Mouse (Mus musculus): ENCODE results near the gene Dhx33. TPM values are rescaled to one million over a fixed set of nuclear protein-coding genes. Genes with fewer than 3 reads are reported as not detected.

The Dhx33 gene
- polyA plus RNA-seq, 1 experiment, result 9.2 TPM

DNA sequence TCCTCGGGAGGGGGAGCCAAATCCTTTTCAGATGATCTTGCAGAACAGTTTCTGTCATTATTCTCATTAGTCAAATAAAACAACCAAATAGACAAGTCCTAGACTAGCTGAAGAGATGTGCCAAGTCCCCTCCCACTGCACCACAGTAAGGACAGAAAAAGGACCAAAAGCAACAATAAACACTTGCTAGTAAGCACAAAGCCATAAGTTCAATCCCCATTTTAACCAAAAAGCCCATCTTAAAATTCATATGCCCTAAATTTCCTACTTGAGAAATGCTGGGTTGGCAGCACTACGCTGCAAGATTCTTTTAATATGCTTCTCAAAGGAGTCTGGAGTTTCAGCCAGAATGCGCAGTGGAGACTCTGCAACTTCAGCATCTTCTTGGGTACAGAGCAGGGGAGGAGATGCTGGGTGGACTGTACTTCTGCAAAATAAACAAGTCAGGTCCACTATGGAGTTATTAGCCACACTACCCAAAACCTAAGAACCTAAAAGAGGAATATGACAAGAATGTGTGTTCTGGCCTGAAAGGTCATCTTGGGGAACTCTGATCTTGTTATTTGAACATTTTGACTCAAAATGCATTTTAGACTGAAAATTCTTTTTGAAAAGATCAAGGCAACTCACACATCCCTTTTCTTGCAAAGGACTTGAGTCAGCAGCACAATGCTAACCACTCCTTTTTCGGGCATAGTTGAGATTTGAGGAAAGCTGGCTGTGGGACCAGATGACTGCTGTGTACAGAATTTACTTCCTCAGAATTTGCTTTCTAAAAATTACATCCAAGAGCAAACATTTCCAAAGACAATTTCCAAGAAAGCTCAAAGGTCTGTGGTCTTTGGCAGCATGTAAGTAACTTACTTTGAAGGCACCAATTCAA is 59.1 kb downstream of the Dhx33 start:
- Histone ChIP-seq H3K4me2 (ENCODE audit: low read depth) (no peak overlapping the region), H3K79me2 (ENCODE audit: control insufficient read depth, insufficient read depth) (no peaks in the 10 kb centered on the region), H3ac (ENCODE audit: control insufficient read depth, insufficient read length) (no peak overlapping the region), H3K36me3 (ENCODE audit: control insufficient read depth, insufficient read depth) (peaks cover 78% of the 10 kb centered on the region), H3K4me3 (no peak overlapping the region), H3K27me3 (ENCODE audit: control insufficient read depth, insufficient read depth, insufficient read length) (no peaks in the 10 kb centered on the region)
- TF ChIP-seq POLR2AphosphoS2 (IDR thresholded peaks at IDR 0.05; ENCODE audit: insufficient read length, low read depth) (no peak), CEBPB (IDR thresholded peaks at IDR 0.05; ENCODE audit: insufficient read depth, poor library complexity, severe bottlenecking) (no peak), MYOD1 (IDR thresholded peaks at IDR 0.05; ENCODE audit: control insufficient read depth in 1 of 3, insufficient read length in 2 of 3, low read depth in 2 of 3) (no peak), SRF (IDR thresholded peaks at IDR 0.05; ENCODE audit: control insufficient read depth, insufficient read length, low read depth) (no peak), TCF3 (IDR thresholded peaks at IDR 0.05; ENCODE audit: insufficient read length, low read depth) (no peak), REST (IDR thresholded peaks at IDR 0.05; ENCODE audit: insufficient read depth, insufficient read length) (no peak), TCF12 (IDR thresholded peaks at IDR 0.05; ENCODE audit: insufficient read depth, poor library complexity, severe bottlenecking) (no peak), POLR2A (IDR thresholded peaks at IDR 0.05; ENCODE audit: insufficient read length, low read depth) (no peak), MAX (IDR thresholded peaks at IDR 0.05; ENCODE audit: low read depth) (no peak), USF1 (IDR thresholded peaks at IDR 0.05; ENCODE audit: low read depth) (no peak), E2F4 (IDR thresholded peaks at IDR 0.05; ENCODE audit: insufficient read depth) (no peak), MYOG (IDR thresholded peaks at IDR 0.05; ENCODE audit: control insufficient read depth in 1 of 3, insufficient read depth in 1 of 3, insufficient read length in 2 of 3, low read depth in 2 of 3) (no peak)

DNA sequence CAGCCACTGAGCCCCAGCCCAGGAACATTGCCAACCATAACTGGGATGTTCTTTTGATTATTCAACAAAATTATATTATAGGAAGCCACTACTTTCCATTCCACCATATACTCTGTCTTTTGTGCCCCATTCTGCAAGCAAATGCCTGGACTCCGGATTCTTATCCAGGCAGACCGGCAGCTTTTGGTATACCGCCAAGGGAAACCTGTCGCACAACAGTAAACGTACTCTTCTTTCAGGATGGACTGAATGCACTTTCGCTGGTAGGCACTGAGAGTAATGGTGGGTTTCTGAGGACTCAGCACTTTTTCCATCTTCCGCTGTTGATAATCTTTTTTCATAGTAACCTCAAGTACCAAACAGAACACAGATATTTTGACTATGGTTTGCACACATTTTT is 60.6 kb downstream of the Dhx33 start:
- Histone ChIP-seq H3K4me3 (no peak overlapping the region), H3K4me2 (ENCODE audit: low read depth) (no peak overlapping the region), H3ac (ENCODE audit: control insufficient read depth, insufficient read length) (no peak overlapping the region), H3K79me2 (ENCODE audit: control insufficient read depth, insufficient read depth) (no peaks in the 10 kb centered on the region), H3K27me3 (ENCODE audit: control insufficient read depth, insufficient read depth, insufficient read length) (no peaks in the 10 kb centered on the region), H3K36me3 (ENCODE audit: control insufficient read depth, insufficient read depth) (peaks cover 78% of the 10 kb centered on the region)
- no peak for TF ChIP-seq REST (IDR thresholded peaks at IDR 0.05; ENCODE audit: insufficient read depth, insufficient read length)
- TF ChIP-seq TCF12 (IDR thresholded peaks at IDR 0.05; ENCODE audit: insufficient read depth, poor library complexity, severe bottlenecking), result no peak
- TF ChIP-seq E2F4 (IDR thresholded peaks at IDR 0.05; ENCODE audit: insufficient read depth), result no peak
- TF ChIP-seq CEBPB (IDR thresholded peaks at IDR 0.05; ENCODE audit: insufficient read depth, poor library complexity, severe bottlenecking), result no peak
- no peak for TF ChIP-seq TCF3 (IDR thresholded peaks at IDR 0.05; ENCODE audit: insufficient read length, low read depth)
- no peak for TF ChIP-seq SRF (IDR thresholded peaks at IDR 0.05; ENCODE audit: control insufficient read depth, insufficient read length, low read depth)
- TF ChIP-seq MYOG (IDR thresholded peaks at IDR 0.05; ENCODE audit: control insufficient read depth in 1 of 3, insufficient read depth in 1 of 3, insufficient read length in 2 of 3, low read depth in 2 of 3), result no peak
- TF ChIP-seq USF1 (IDR thresholded peaks at IDR 0.05; ENCODE audit: low read depth), result no peak
- no peak for TF ChIP-seq MYOD1 (IDR thresholded peaks at IDR 0.05; ENCODE audit: control insufficient read depth in 1 of 3, insufficient read length in 2 of 3, low read depth in 2 of 3)
- TF ChIP-seq POLR2AphosphoS2 (IDR thresholded peaks at IDR 0.05; ENCODE audit: insufficient read length, low read depth), result no peak
- no peak for TF ChIP-seq MAX (IDR thresholded peaks at IDR 0.05; ENCODE audit: low read depth)
- no peak for TF ChIP-seq POLR2A (IDR thresholded peaks at IDR 0.05; ENCODE audit: insufficient read length, low read depth)

DNA sequence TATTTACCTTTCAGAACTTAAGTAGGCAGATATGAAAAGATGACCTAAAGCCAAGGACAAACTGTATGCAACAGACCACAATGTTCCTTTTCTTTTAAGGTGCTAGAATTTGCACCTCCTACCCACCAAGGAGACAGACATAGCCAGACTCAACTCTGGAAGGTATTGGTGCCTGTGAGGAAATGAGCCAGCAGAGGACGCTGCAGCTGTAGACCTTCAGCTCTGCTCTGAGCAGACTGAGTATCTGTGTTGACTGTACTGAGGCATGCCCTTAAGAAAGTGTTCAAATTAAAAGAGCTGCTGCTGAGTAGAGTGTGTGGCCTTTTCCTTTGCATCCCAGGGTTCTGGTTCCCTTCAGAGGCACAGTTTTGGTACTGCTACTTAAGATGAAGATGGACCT is 61.6 kb downstream of the Dhx33 start:
- H3K36me3 ChIP-seq (ENCODE audit: control insufficient read depth, insufficient read depth), result peaks cover 77% of the 10 kb centered on the region
- H3K4me2 ChIP-seq (ENCODE audit: low read depth), result no peak overlapping the region
- no peaks in the 10 kb centered on the region for H3K27me3 ChIP-seq (ENCODE audit: control insufficient read depth, insufficient read depth, insufficient read length)
- no peak overlapping the region for H3K4me3 ChIP-seq
- H3ac ChIP-seq (ENCODE audit: control insufficient read depth, insufficient read length), result no peak overlapping the region
- TF ChIP-seq MAX (IDR thresholded peaks at IDR 0.05; ENCODE audit: low read depth) (no peak), CEBPB (IDR thresholded peaks at IDR 0.05; ENCODE audit: insufficient read depth, poor library complexity, severe bottlenecking) (no peak), TCF3 (IDR thresholded peaks at IDR 0.05; ENCODE audit: insufficient read length, low read depth) (no peak), SRF (IDR thresholded peaks at IDR 0.05; ENCODE audit: control insufficient read depth, insufficient read length, low read depth) (no peak), USF1 (IDR thresholded peaks at IDR 0.05; ENCODE audit: low read depth) (no peak), REST (IDR thresholded peaks at IDR 0.05; ENCODE audit: insufficient read depth, insufficient read length) (no peak), POLR2AphosphoS2 (IDR thresholded peaks at IDR 0.05; ENCODE audit: insufficient read length, low read depth) (no peak), POLR2A (IDR thresholded peaks at IDR 0.05; ENCODE audit: insufficient read length, low read depth) (no peak), MYOD1 (IDR thresholded peaks at IDR 0.05; ENCODE audit: control insufficient read depth in 1 of 3, insufficient read length in 2 of 3, low read depth in 2 of 3) (no peak), TCF12 (IDR thresholded peaks at IDR 0.05; ENCODE audit: insufficient read depth, poor library complexity, severe bottlenecking) (no peak), MYOG (IDR thresholded peaks at IDR 0.05; ENCODE audit: control insufficient read depth in 1 of 3, insufficient read depth in 1 of 3, insufficient read length in 2 of 3, low read depth in 2 of 3) (no peak), E2F4 (IDR thresholded peaks at IDR 0.05; ENCODE audit: insufficient read depth) (no peak)
- H3K79me2 ChIP-seq (ENCODE audit: control insufficient read depth, insufficient read depth), result no peaks in the 10 kb centered on the region

DNA sequence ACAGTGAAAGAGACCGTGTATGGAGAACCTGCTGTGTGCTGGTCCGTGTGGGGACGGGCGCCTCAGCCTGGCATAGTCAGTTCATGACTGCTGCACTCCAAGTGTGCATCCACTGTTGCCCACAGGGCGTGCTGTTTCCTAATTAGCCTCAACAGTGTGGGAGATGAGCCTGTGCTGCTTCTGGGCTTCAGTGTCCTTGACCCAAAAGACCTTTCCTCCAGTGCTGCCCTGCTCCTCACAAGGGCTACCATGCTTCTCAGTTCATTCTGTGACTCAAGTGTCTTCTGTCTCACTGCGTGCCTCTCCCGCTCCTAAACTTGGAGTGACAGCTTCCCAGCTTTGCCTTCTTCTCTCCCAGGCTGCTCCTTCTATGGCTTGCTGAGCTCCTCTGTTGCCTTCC is 68.9 kb downstream of the Dhx33 start:
- TF ChIP-seq REST (IDR thresholded peaks at IDR 0.05; ENCODE audit: insufficient read depth, insufficient read length), result no peak
- TF ChIP-seq POLR2A (IDR thresholded peaks at IDR 0.05; ENCODE audit: insufficient read length, low read depth), result no peak
- no peak for TF ChIP-seq CEBPB (IDR thresholded peaks at IDR 0.05; ENCODE audit: insufficient read depth, poor library complexity, severe bottlenecking)
- TF ChIP-seq MAX (IDR thresholded peaks at IDR 0.05; ENCODE audit: low read depth), result no peak
- no peak for TF ChIP-seq MYOD1 (IDR thresholded peaks at IDR 0.05; ENCODE audit: control insufficient read depth in 1 of 3, insufficient read length in 2 of 3, low read depth in 2 of 3)
- no peak for TF ChIP-seq MYOG (IDR thresholded peaks at IDR 0.05; ENCODE audit: control insufficient read depth in 1 of 3, insufficient read depth in 1 of 3, insufficient read length in 2 of 3, low read depth in 2 of 3)
- TF ChIP-seq TCF12 (IDR thresholded peaks at IDR 0.05; ENCODE audit: insufficient read depth, poor library complexity, severe bottlenecking), result no peak
- TF ChIP-seq USF1 (IDR thresholded peaks at IDR 0.05; ENCODE audit: low read depth), result no peak
- TF ChIP-seq E2F4 (IDR thresholded peaks at IDR 0.05; ENCODE audit: insufficient read depth), result no peak
- no peak for TF ChIP-seq POLR2AphosphoS2 (IDR thresholded peaks at IDR 0.05; ENCODE audit: insufficient read length, low read depth)
- TF ChIP-seq TCF3 (IDR thresholded peaks at IDR 0.05; ENCODE audit: insufficient read length, low read depth), result no peak
- no peak for TF ChIP-seq SRF (IDR thresholded peaks at IDR 0.05; ENCODE audit: control insufficient read depth, insufficient read length, low read depth)

More for the DNA sequence above, 68.9 kb downstream of the Dhx33 start:
- Histone ChIP-seq H3K79me2 (ENCODE audit: control insufficient read depth, insufficient read depth) (no peaks in the 10 kb centered on the region), H3K4me2 (ENCODE audit: low read depth) (no peak overlapping the region), H3K27me3 (ENCODE audit: control insufficient read depth, insufficient read depth, insufficient read length) (no peaks in the 10 kb centered on the region), H3ac (ENCODE audit: control insufficient read depth, insufficient read length) (no peak overlapping the region), H3K36me3 (ENCODE audit: control insufficient read depth, insufficient read depth) (peaks cover 51% of the 10 kb centered on the region), H3K4me3 (no peak overlapping the region)

Other genes with a start within 250 kb of the Dhx33 start
- gene Zfp3, start 240.2 kb downstream of the Dhx33 start, polyA plus RNA-seq (2012; fragmentation: generic; extraction: Trizol), result 2.7 TPM
- gene Scimp, start 191.9 kb downstream of the Dhx33 start, polyA plus RNA-seq (2012; fragmentation: generic; extraction: Trizol), result 0.10 TPM
- 16.1 TPM for gene Rabep1, start 159.7 kb downstream of the Dhx33 start, polyA plus RNA-seq (2012; fragmentation: generic; extraction: Trizol)
- gene Nup88, start 34.5 kb downstream of the Dhx33 start, polyA plus RNA-seq (2012; fragmentation: generic; extraction: Trizol), result 63.5 TPM
- 28.0 TPM for gene Rpain, start 34.2 kb downstream of the Dhx33 start, polyA plus RNA-seq (2012; fragmentation: generic; extraction: Trizol)
- gene C1qbp, start 21.4 kb downstream of the Dhx33 start, polyA plus RNA-seq (2012; fragmentation: generic; extraction: Trizol), result 318 TPM
- gene Mis12, start 15.2 kb upstream of the Dhx33 start, polyA plus RNA-seq (2012; fragmentation: generic; extraction: Trizol), result 11.0 TPM
- gene Derl2, start 15.4 kb upstream of the Dhx33 start, polyA plus RNA-seq (2012; fragmentation: generic; extraction: Trizol), result 27.6 TPM
- 0.11 TPM for gene 6330403K07Rik, start 29.1 kb upstream of the Dhx33 start, polyA plus RNA-seq (2012; fragmentation: generic; extraction: Trizol)
- gene Nlrp1a, start 140.3 kb upstream of the Dhx33 start, polyA plus RNA-seq (2012; fragmentation: generic; extraction: Trizol), result not detected
- 0.01 TPM for gene Nlrp1b, start 226.3 kb upstream of the Dhx33 start, polyA plus RNA-seq (2012; fragmentation: generic; extraction: Trizol)